9 mouse cellular contexts compared by ENCODE assay signal in genomic region chr8:3956037-3956436, GRCm38 (mm10). TPM values are rescaled to one million over a fixed set of nuclear protein-coding genes. Genes with fewer than 3 reads are reported as not detected.
A peak's percentile ranks its signal among the peaks of the same experiment; 100 is the strongest.
DNase-seq lines count a peak whose midpoint lies in the region; ATAC-seq and TF ChIP-seq lines count a peak whose summit lies in the region.
"Had no signal": no experiment of that assay in that cellular context is flagged by ENCODE, and none has a peak within 500 bp of the region (broad histone marks: within the 10 kb centered on the region; RNA-seq: fewer than 3 reads in every experiment).

No protein-coding gene starts in this region.

- TF ChIP-seq CTCF in liver, adult 2 months (IDR thresholded peaks at IDR 0.05; ENCODE audit: low read depth, low read length) = peak; percentile 74
- peak; percentile 42 for TF ChIP-seq CTCF in lung, embryonic 14.5 days (IDR thresholded peaks at IDR 0.05; ENCODE audit: low read depth)

- no peaks in the 10 kb centered on the region for H3K79me2 ChIP-seq in liver, adult 2 months (ENCODE audit: control insufficient read depth, insufficient read depth, low read length)

- no peak overlapping the region for H3K27ac ChIP-seq in liver, adult 2 months (replicated peaks; ENCODE audit: insufficient read depth, low read depth, low read length)
- no peak overlapping the region for H3K27ac ChIP-seq in liver, embryonic 11.5 days (ENCODE audit: low read depth, low read length)
- H3K27ac ChIP-seq in lung, embryonic 14.5 days (ENCODE audit: low read depth) = no peak overlapping the region
- no peak overlapping the region for H3K27ac ChIP-seq in midbrain, embryonic 16.5 days (ENCODE audit: low read length)

- H3K36me3 ChIP-seq in liver, adult 2 months (ENCODE audit: control insufficient read depth, insufficient read depth, low read length) = no peaks in the 10 kb centered on the region
- H3K36me3 ChIP-seq in liver, embryonic 11.5 days (ENCODE audit: control insufficient read depth, insufficient read depth, low read length) = no peaks in the 10 kb centered on the region
- H3K36me3 ChIP-seq in lung, embryonic 14.5 days (ENCODE audit: insufficient read depth) = no peaks in the 10 kb centered on the region
- no peaks in the 10 kb centered on the region for H3K36me3 ChIP-seq in midbrain, embryonic 16.5 days (ENCODE audit: control insufficient read depth, insufficient read depth, low read length)

- TF ChIP-seq POLR2A in liver, adult 2 months (IDR thresholded peaks at IDR 0.05; ENCODE audit: extremely low read depth, insufficient read depth, low read length) = no peak

- no peak overlapping the region for H3K4me3 ChIP-seq in liver, adult 2 months (ENCODE audit: insufficient read depth, low read depth, low read length)
- no peak overlapping the region for H3K4me3 ChIP-seq in liver, embryonic 11.5 days (ENCODE audit: low read depth, low read length)
- no peak overlapping the region for H3K4me3 ChIP-seq in lung, embryonic 14.5 days (ENCODE audit: low read depth, low read length)
- H3K4me3 ChIP-seq in midbrain, embryonic 16.5 days (ENCODE audit: low read depth, low read length) = no peak overlapping the region

- no peaks in the 10 kb centered on the region for H3K27me3 ChIP-seq in liver, adult 2 months (ENCODE audit: control insufficient read depth, insufficient read depth, low read length)
- no peaks in the 10 kb centered on the region for H3K27me3 ChIP-seq in liver, embryonic 11.5 days (replicated peaks; ENCODE audit: control insufficient read depth, insufficient read depth, low read length)
- no peaks in the 10 kb centered on the region for H3K27me3 ChIP-seq in lung, embryonic 14.5 days (ENCODE audit: insufficient read depth, low read length)
- H3K27me3 ChIP-seq in midbrain, embryonic 16.5 days (ENCODE audit: control insufficient read depth, insufficient read depth, low read depth, low read length) = no peaks in the 10 kb centered on the region

- H3K4me2 ChIP-seq in liver, embryonic 11.5 days = no peak overlapping the region
- H3K4me2 ChIP-seq in lung, embryonic 14.5 days = no peak overlapping the region
- no peak overlapping the region for H3K4me2 ChIP-seq in midbrain, embryonic 16.5 days (ENCODE audit: low read length)

- no peak overlapping the region for H3K9ac ChIP-seq in liver, adult 2 months (ENCODE audit: low read depth, low read length)
- no peak overlapping the region for H3K9ac ChIP-seq in liver, embryonic 11.5 days (ENCODE audit: low read depth, low read length)
- H3K9ac ChIP-seq in lung, embryonic 14.5 days = no peak overlapping the region
- no peak overlapping the region for H3K9ac ChIP-seq in midbrain, embryonic 16.5 days (ENCODE audit: low read depth, low read length)

- ATAC-seq in liver, embryonic 11.5 days (replicated peaks; ENCODE audit: low FRiP score) = no peak; the same call in 1 of the 2 replicates
- peak; percentile 100 for ATAC-seq in common myeloid progenitor, adult 5-6 weeks (replicated peaks; ENCODE audit: low read depth, poor library complexity, severe bottlenecking)
- ATAC-seq in lung, embryonic 14.5 days (ENCODE audit: insufficient read depth) = no peak
- ATAC-seq in midbrain, embryonic 16.5 days = no peak

- no peaks in the 10 kb centered on the region for H3K9me3 ChIP-seq in liver, embryonic 11.5 days (ENCODE audit: control insufficient read depth, low read length)
- no peaks in the 10 kb centered on the region for H3K9me3 ChIP-seq in lung, embryonic 14.5 days (ENCODE audit: low read depth, low read length)
- peaks cover 10% of the 10 kb centered on the region for H3K9me3 ChIP-seq in midbrain, embryonic 16.5 days (replicated peaks; ENCODE audit: control insufficient read depth, low read length, poor library complexity, severe bottlenecking)

- peak; percentile 8 to 54 for DNase-seq in adrenal gland, adult (ENCODE audit: inconsistent age in 2 of 2, low spot score in 1 of 2)
- no peak for DNase-seq in adrenal gland, postnatal 4 days (ENCODE audit: low spot score in 2 of 2)
- peak; percentile 10 for DNase-seq in liver, adult 2 months (ENCODE audit: extremely low read depth, low read depth, low spot score)
- no peak for DNase-seq in liver, embryonic 11.5 days (ENCODE audit: low spot score)
- peak; percentile 38 for DNase-seq in lung, embryonic 14.5 days
- DNase-seq in right cerebral cortex, postnatal 36 days (ENCODE audit: low spot score in 2 of 2) = no peak

- H3K4me1 ChIP-seq in liver, adult 2 months (ENCODE audit: control insufficient read depth, insufficient read depth, low read length) = no peaks in the 10 kb centered on the region
- no peaks in the 10 kb centered on the region for H3K4me1 ChIP-seq in liver, embryonic 11.5 days (replicated peaks; ENCODE audit: control insufficient read depth, insufficient read depth, low read length)
- H3K4me1 ChIP-seq in lung, embryonic 14.5 days (ENCODE audit: insufficient read depth) = no peaks in the 10 kb centered on the region
- no peaks in the 10 kb centered on the region for H3K4me1 ChIP-seq in midbrain, embryonic 16.5 days (ENCODE audit: control insufficient read depth, insufficient read depth, low read length)

- 67% methylated on average over 1 of the region's 1 CpGs for WGBS in liver, adult 2 months
- WGBS in liver, embryonic 11.5 days = 50% methylated on average over 1 of the region's 1 CpGs
- WGBS in lung, embryonic 14.5 days = 71% methylated on average over 1 of the region's 1 CpGs
- WGBS in midbrain, embryonic 16.5 days = 100% methylated on average over 1 of the region's 1 CpGs

RNA-seq across cellular contexts. Expression of gene Cd209c, which starts 1.5 kb away (rescaled TPM):
- not detected for total RNA-seq in adrenal gland, postnatal 4 days (2021)
- total RNA-seq in liver, adult 2 months (2014; rRNA removed) = not detected in 2 replicates
- not detected in 2 replicates for polyA plus RNA-seq in liver, adult 2 months (2012; rRNA removed)
- polyA plus RNA-seq in liver, embryonic 11.5 days (2014; fragmentation: Nextera tagmentation; extraction: Ambion mirVana) = 0.55 and 0.69 TPM in 2 replicates
- total RNA-seq in common myeloid progenitor, adult 5-6 weeks (2017) = 1.1 TPM in 1 of 2 replicates, not detected in the other
- 0.42 and 0.53 TPM in 2 replicates for polyA plus RNA-seq in lung, embryonic 14.5 days (2014; fragmentation: Nextera tagmentation; extraction: Ambion mirVana)
- 0.41 and 0.60 TPM in 2 replicates for polyA plus RNA-seq in midbrain, embryonic 16.5 days (2015; fragmentation: Nextera tagmentation; extraction: Ambion mirVana)

RNA-seq across cellular contexts. Expression of gene Cd209b, which starts 29.4 kb away (rescaled TPM):
- under 1 TPM; 0.42 to 0.59 TPM for total RNA-seq in adrenal gland, postnatal 4 days (2021)
- 0.28 TPM in 1 of 2 replicates, not detected in the other for total RNA-seq in liver, adult 2 months (2014; rRNA removed)
- 0.09 and 0.22 TPM in 2 replicates for polyA plus RNA-seq in liver, adult 2 months (2012; rRNA removed)
- not detected in 2 replicates for polyA plus RNA-seq in liver, embryonic 11.5 days (2014; fragmentation: Nextera tagmentation; extraction: Ambion mirVana)
- not detected in 2 replicates for total RNA-seq in common myeloid progenitor, adult 5-6 weeks (2017)
- polyA plus RNA-seq in lung, embryonic 14.5 days (2014; fragmentation: Nextera tagmentation; extraction: Ambion mirVana) = not detected in 2 replicates
- not detected in 2 replicates for polyA plus RNA-seq in midbrain, embryonic 16.5 days (2015; fragmentation: Nextera tagmentation; extraction: Ambion mirVana)
- polyA plus RNA-seq: limb, embryonic 14.5 days had no signal

Comparison
In these comparisons a context has a peak if more than half of its experiments do, and no peak if none do; other contexts are left out.
1. DNase-seq: peak in adrenal gland, adult (2 of 2), liver, adult 2 months (single experiment) and lung, embryonic 14.5 days (single experiment); none in adrenal gland, postnatal 4 days (0 of 2), liver, embryonic 11.5 days (single experiment) and right cerebral cortex, postnatal 36 days (0 of 2).